Mouse (Mus musculus): ENCODE measurements around the gene Lurap1l. TPM values are rescaled to one million over a fixed set of nuclear protein-coding genes. Genes with fewer than 3 reads are reported as not detected.
"Not testable (repeated sequence)": the region's sequence is repeated elsewhere in the genome, so short reads cannot be mapped to it uniquely, and the experiment has no call there.

Gene Lurap1l
- total RNA-seq, 2 experiments from 2014 or later: 8.1 TPM

GRCm38 (mm10) chr4:80916695-80917094, 6.2 kb downstream of the Lurap1l start:
- no peak for DNase-seq (ENCODE audit: low spot score in 2 of 2)

- DNase-seq (ENCODE audit: low spot score in 2 of 2): not testable (repeated sequence)
Observed at GRCm38 (mm10) chr4:80917128-80917527, 6.7 kb downstream of the Lurap1l start.

- no peak for DNase-seq (ENCODE audit: low spot score in 2 of 2)
Observed at GRCm38 (mm10) chr4:80917812-80918211, 7.4 kb downstream of the Lurap1l start.

GRCm38 (mm10) chr4:80918526-80919129, 8.2 kb downstream of the Lurap1l start:
- no peak for DNase-seq (ENCODE audit: low spot score in 2 of 2)

GRCm38 (mm10) chr4:80919217-80919867, 8.9 kb downstream of the Lurap1l start:
- DNase-seq (ENCODE audit: low spot score in 2 of 2): no peak

GRCm38 (mm10) chr4:80921646-80922489, 11.4 kb downstream of the Lurap1l start:
- no peak for DNase-seq (ENCODE audit: low spot score in 2 of 2)

- DNase-seq (ENCODE audit: low spot score in 2 of 2): no peak
Observed at GRCm38 (mm10) chr4:80922654-80923053, 12.2 kb downstream of the Lurap1l start.

- DNase-seq (ENCODE audit: low spot score in 2 of 2): peak in 1 of 2 experiments; percentile 7
Observed at GRCm38 (mm10) chr4:80924815-80925214, 14.4 kb downstream of the Lurap1l start.

- no peak for DNase-seq (ENCODE audit: low spot score in 2 of 2)
Observed at GRCm38 (mm10) chr4:80925752-80926519, 15.5 kb downstream of the Lurap1l start.

- no peak for DNase-seq (ENCODE audit: low spot score in 2 of 2)
Observed at GRCm38 (mm10) chr4:80934749-80935148, 24.3 kb downstream of the Lurap1l start.

GRCm38 (mm10) chr4:80939115-80939514, 28.7 kb downstream of the Lurap1l start:
- no peak for DNase-seq (ENCODE audit: low spot score in 2 of 2)

GRCm38 (mm10) chr4:80940946-80941345, 30.5 kb downstream of the Lurap1l start:
- DNase-seq (ENCODE audit: low spot score in 2 of 2): no peak

GRCm38 (mm10) chr4:80941978-80942377, 31.5 kb downstream of the Lurap1l start:
- no peak for DNase-seq (ENCODE audit: low spot score in 2 of 2)

- no peak for DNase-seq (ENCODE audit: low spot score in 2 of 2)
Observed at GRCm38 (mm10) chr4:80944605-80945004, 34.2 kb downstream of the Lurap1l start.

GRCm38 (mm10) chr4:80949110-80949509, 38.7 kb downstream of the Lurap1l start:
- no peak for DNase-seq (ENCODE audit: low spot score in 2 of 2)

- DNase-seq (ENCODE audit: low spot score in 2 of 2): no peak
Observed at GRCm38 (mm10) chr4:80949720-80950119, 39.3 kb downstream of the Lurap1l start.

- DNase-seq (ENCODE audit: low spot score in 2 of 2): no peak
Observed at GRCm38 (mm10) chr4:80950280-80950781, 39.9 kb downstream of the Lurap1l start.

GRCm38 (mm10) chr4:80952653-80953052, 42.2 kb downstream of the Lurap1l start:
- DNase-seq (ENCODE audit: low spot score in 2 of 2): no peak

GRCm38 (mm10) chr4:80955942-80956341, 45.5 kb downstream of the Lurap1l start:
- no peak for DNase-seq (ENCODE audit: low spot score in 2 of 2)

- DNase-seq (ENCODE audit: low spot score in 2 of 2): no peak
Observed at GRCm38 (mm10) chr4:80967526-80967925, 57.1 kb downstream of the Lurap1l start.

- DNase-seq (ENCODE audit: low spot score in 2 of 2): no peak
Observed at GRCm38 (mm10) chr4:80971846-80972245, 61.4 kb downstream of the Lurap1l start.

Measured in layer of hippocampus, postnatal 10 days (tissue).